Mouse (Mus musculus): Measurements from ENCODE around the gene Ppp2r3a. TPM values are rescaled to one million over a fixed set of nuclear protein-coding genes. Genes with fewer than 3 reads are reported as not detected.

Gene Ppp2r3a
- polyA plus RNA-seq, 1 experiment: 0.33 TPM

- H3K27me3 ChIP-seq (ENCODE audit: control insufficient read depth, insufficient read depth, low read length): no peaks in the 10 kb centered on the region
- no peak for DNase-seq (ENCODE audit: low read depth in 1 of 2, low spot score in 2 of 2)
- no peak overlapping the region for H3K27ac ChIP-seq (ENCODE audit: insufficient read depth, low read length)
- WGBS: 84% methylated on average over 7 of the region's 7 CpGs
- no peak for TF ChIP-seq POLR2A (IDR thresholded peaks at IDR 0.05; ENCODE audit: low read depth, low read length)
- TF ChIP-seq CTCF (IDR thresholded peaks at IDR 0.05; ENCODE audit: extremely low read depth, insufficient read depth, insufficient read length, insufficient replicate concordance): no peak
- H3K4me3 ChIP-seq (ENCODE audit: extremely low read depth, insufficient read depth, insufficient read length): no peak overlapping the region
- no peaks in the 10 kb centered on the region for H3K36me3 ChIP-seq (ENCODE audit: control insufficient read depth, insufficient read depth, low read length)
- H3K4me1 ChIP-seq (ENCODE audit: control insufficient read depth, insufficient read depth, insufficient read length): no peaks in the 10 kb centered on the region
Observed at GRCm38 (mm10) chr9:101272715-101273114, 21.1 kb upstream of the Ppp2r3a start.

DNA sequence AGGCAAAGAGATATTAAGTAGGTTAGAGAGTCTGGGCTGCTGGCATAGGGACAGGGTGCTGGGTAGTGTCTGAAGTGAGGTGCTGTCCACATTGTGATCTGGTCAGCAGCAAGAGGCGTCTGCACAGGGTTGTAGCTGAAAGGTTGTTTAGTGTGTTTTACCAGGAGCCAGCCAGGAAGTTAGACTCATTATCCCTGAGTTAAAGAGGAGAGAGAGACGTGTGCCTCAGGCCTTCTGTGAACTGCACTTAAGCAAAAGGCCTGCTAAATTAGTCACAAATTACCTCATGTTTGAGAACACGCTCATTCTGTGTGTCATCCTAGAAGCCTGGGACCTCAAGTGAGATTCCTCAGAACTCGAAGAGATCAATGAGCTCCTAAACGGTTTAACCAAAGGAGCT, 18.4 kb upstream of the Ppp2r3a start:
- Histone ChIP-seq H3K4me3 (ENCODE audit: extremely low read depth, insufficient read depth, insufficient read length) (no peak overlapping the region), H3K4me1 (ENCODE audit: control insufficient read depth, insufficient read depth, insufficient read length) (no peaks in the 10 kb centered on the region), H3K27me3 (ENCODE audit: control insufficient read depth, insufficient read depth, low read length) (no peaks in the 10 kb centered on the region), H3K27ac (ENCODE audit: insufficient read depth, low read length) (no peak overlapping the region), H3K36me3 (ENCODE audit: control insufficient read depth, insufficient read depth, low read length) (no peaks in the 10 kb centered on the region)
- WGBS: 79% methylated on average over 5 of the region's 5 CpGs
- DNase-seq (ENCODE audit: low read depth in 1 of 2, low spot score in 2 of 2): no peak
- TF ChIP-seq CTCF (IDR thresholded peaks at IDR 0.05; ENCODE audit: extremely low read depth, insufficient read depth, insufficient read length, insufficient replicate concordance): no peak
- no peak for TF ChIP-seq POLR2A (IDR thresholded peaks at IDR 0.05; ENCODE audit: low read depth, low read length)

DNA sequence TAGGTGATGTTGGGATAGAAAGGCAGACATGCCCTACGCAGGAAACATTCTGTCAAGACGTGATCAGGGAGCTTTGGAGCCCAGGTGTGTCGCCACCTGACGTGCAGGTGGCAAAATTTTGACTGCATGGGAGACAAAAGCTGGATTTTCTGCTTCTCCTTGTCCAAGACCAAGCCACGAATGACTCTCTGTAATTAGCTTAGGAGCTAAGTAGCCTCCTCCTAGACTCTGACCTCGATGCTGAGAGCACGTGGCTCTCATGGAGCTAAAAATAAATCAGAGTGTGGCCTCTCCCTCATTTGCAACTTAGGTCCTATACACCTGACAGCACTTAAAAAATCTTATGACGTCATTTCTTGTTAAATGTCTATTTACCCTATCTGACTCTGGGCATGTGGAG, 14.4 kb upstream of the Ppp2r3a start:
- no peak overlapping the region for H3K4me3 ChIP-seq (ENCODE audit: extremely low read depth, insufficient read depth, insufficient read length)
- no peaks in the 10 kb centered on the region for H3K27me3 ChIP-seq (ENCODE audit: control insufficient read depth, insufficient read depth, low read length)
- TF ChIP-seq CTCF (IDR thresholded peaks at IDR 0.05; ENCODE audit: extremely low read depth, insufficient read depth, insufficient read length, insufficient replicate concordance): no peak
- no peak for TF ChIP-seq POLR2A (IDR thresholded peaks at IDR 0.05; ENCODE audit: low read depth, low read length)
- DNase-seq (ENCODE audit: low read depth in 1 of 2, low spot score in 2 of 2): no peak
- no peak overlapping the region for H3K27ac ChIP-seq (ENCODE audit: insufficient read depth, low read length)
- H3K4me1 ChIP-seq (ENCODE audit: control insufficient read depth, insufficient read depth, insufficient read length): no peaks in the 10 kb centered on the region
- no peaks in the 10 kb centered on the region for H3K36me3 ChIP-seq (ENCODE audit: control insufficient read depth, insufficient read depth, low read length)
- WGBS: 84% methylated on average over 8 of the region's 8 CpGs

GRCm38 (mm10) chr9:101265546-101265945, 14.0 kb upstream of the Ppp2r3a start:
- TF ChIP-seq CTCF (IDR thresholded peaks at IDR 0.05; ENCODE audit: extremely low read depth, insufficient read depth, insufficient read length, insufficient replicate concordance) (no peak), POLR2A (IDR thresholded peaks at IDR 0.05; ENCODE audit: low read depth, low read length) (no peak)
- no peak for DNase-seq (ENCODE audit: low read depth in 1 of 2, low spot score in 2 of 2)
- 82% methylated on average over 6 of the region's 6 CpGs for WGBS
- H3K4me3 ChIP-seq (ENCODE audit: extremely low read depth, insufficient read depth, insufficient read length): no peak overlapping the region
- H3K27me3 ChIP-seq (ENCODE audit: control insufficient read depth, insufficient read depth, low read length): no peaks in the 10 kb centered on the region
- no peaks in the 10 kb centered on the region for H3K4me1 ChIP-seq (ENCODE audit: control insufficient read depth, insufficient read depth, insufficient read length)
- no peak overlapping the region for H3K27ac ChIP-seq (ENCODE audit: insufficient read depth, low read length)
- no peaks in the 10 kb centered on the region for H3K36me3 ChIP-seq (ENCODE audit: control insufficient read depth, insufficient read depth, low read length)

DNA sequence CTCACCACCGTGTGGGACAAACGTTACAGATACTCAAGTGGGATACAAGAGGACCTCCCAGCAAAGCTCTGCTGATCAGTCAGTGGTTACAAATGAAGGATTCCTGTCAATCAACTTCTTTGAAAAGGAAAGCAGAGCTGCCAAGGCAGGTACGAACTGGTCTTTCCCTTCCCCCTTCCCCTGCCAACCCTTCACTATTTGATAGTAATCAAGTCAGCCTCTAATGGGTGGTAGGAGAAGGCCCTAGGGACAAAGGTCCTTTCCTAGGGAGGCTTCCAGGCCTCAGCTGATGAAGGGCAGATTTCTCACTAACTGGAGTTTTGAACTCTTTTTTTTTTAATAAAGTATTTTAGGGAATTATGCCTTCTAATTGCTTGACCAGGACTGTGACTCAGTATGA, 11.2 kb upstream of the Ppp2r3a start:
- no peaks in the 10 kb centered on the region for H3K36me3 ChIP-seq (ENCODE audit: control insufficient read depth, insufficient read depth, low read length)
- H3K4me1 ChIP-seq (ENCODE audit: control insufficient read depth, insufficient read depth, insufficient read length): no peaks in the 10 kb centered on the region
- H3K27me3 ChIP-seq (ENCODE audit: control insufficient read depth, insufficient read depth, low read length): no peaks in the 10 kb centered on the region
- DNase-seq (ENCODE audit: low read depth in 1 of 2, low spot score in 2 of 2): no peak
- 86% methylated on average over 3 of the region's 3 CpGs for WGBS
- H3K27ac ChIP-seq (ENCODE audit: insufficient read depth, low read length): no peak overlapping the region
- TF ChIP-seq POLR2A (IDR thresholded peaks at IDR 0.05; ENCODE audit: low read depth, low read length) (no peak), CTCF (IDR thresholded peaks at IDR 0.05; ENCODE audit: extremely low read depth, insufficient read depth, insufficient read length, insufficient replicate concordance) (no peak)
- H3K4me3 ChIP-seq (ENCODE audit: extremely low read depth, insufficient read depth, insufficient read length): no peak overlapping the region

DNA sequence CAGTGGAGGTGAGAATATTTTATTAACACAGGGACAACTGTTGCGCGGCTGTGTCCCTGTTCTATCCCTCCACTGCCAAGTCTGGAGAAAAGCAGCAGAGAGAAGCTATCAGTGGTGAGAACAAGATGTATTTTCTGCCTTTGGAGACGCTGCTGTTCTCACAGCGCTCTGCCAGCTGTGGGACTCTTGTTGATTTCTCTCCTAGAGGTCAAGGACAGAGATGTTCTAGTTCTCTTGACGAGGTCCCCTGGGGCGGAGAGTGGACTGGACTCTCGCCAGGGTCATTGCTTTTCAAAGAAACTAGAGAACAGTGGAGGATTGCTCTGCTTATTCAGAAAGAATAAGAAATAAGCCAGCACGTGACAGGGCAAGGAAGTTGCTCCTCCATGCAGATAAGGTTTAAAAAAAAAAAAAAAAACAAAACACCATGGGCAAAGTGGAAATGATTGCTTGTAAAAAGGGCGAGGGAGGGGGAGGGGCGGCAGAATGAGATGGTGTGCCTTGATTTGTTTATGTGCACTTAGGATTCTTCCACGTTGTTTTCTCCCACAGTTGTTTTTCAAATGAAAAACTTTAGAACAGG, 10.5 kb upstream of the Ppp2r3a start:
- DNase-seq (ENCODE audit: low read depth in 1 of 2, low spot score in 2 of 2): no peak
- H3K27me3 ChIP-seq (ENCODE audit: control insufficient read depth, insufficient read depth, low read length): no peaks in the 10 kb centered on the region
- 52% methylated on average over 11 of the region's 11 CpGs for WGBS
- H3K4me3 ChIP-seq (ENCODE audit: extremely low read depth, insufficient read depth, insufficient read length): no peak overlapping the region
- H3K36me3 ChIP-seq (ENCODE audit: control insufficient read depth, insufficient read depth, low read length): no peaks in the 10 kb centered on the region
- no peak overlapping the region for H3K27ac ChIP-seq (ENCODE audit: insufficient read depth, low read length)
- TF ChIP-seq CTCF (IDR thresholded peaks at IDR 0.05; ENCODE audit: extremely low read depth, insufficient read depth, insufficient read length, insufficient replicate concordance) (no peak), POLR2A (IDR thresholded peaks at IDR 0.05; ENCODE audit: low read depth, low read length) (no peak)
- no peaks in the 10 kb centered on the region for H3K4me1 ChIP-seq (ENCODE audit: control insufficient read depth, insufficient read depth, insufficient read length)

DNA sequence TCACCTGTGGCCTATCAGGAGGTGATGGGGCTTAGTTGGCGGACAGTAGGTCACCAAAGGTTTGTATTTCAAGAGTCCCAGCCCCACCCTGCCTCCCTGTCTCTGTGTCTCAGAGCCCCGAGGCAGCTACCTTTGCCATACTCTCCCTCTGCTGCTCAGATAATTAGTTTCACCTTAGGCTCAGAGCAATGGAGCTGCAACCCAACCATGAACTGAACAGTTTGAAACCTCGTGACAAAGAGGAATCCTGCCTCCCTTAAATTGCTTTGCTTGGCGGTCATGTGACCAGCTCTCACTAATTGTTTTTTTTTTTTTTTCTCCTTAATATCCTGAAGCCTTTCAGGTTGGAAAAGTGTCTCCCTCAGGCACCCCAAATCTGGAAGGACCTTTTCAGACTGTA, 9.8 kb upstream of the Ppp2r3a start:
- TF ChIP-seq CTCF (IDR thresholded peaks at IDR 0.05; ENCODE audit: extremely low read depth, insufficient read depth, insufficient read length, insufficient replicate concordance) (no peak), POLR2A (IDR thresholded peaks at IDR 0.05; ENCODE audit: low read depth, low read length) (no peak)

More for the DNA sequence above, 9.8 kb upstream of the Ppp2r3a start:
- 72% methylated on average over 4 of the region's 4 CpGs for WGBS
- DNase-seq (ENCODE audit: low read depth in 1 of 2, low spot score in 2 of 2): no peak
- H3K4me3 ChIP-seq (ENCODE audit: extremely low read depth, insufficient read depth, insufficient read length): no peak overlapping the region
- H3K4me1 ChIP-seq (ENCODE audit: control insufficient read depth, insufficient read depth, insufficient read length): no peaks in the 10 kb centered on the region
- H3K27me3 ChIP-seq (ENCODE audit: control insufficient read depth, insufficient read depth, low read length): no peaks in the 10 kb centered on the region
- H3K36me3 ChIP-seq (ENCODE audit: control insufficient read depth, insufficient read depth, low read length): no peaks in the 10 kb centered on the region
- no peak overlapping the region for H3K27ac ChIP-seq (ENCODE audit: insufficient read depth, low read length)

Data from spleen, adult 2 months (tissue).